Mouse (Mus musculus) heart, embryonic 12.5 days (tissue): ENCODE data around the gene Tfr2. TPM values are rescaled to one million over a fixed set of nuclear protein-coding genes. Genes with fewer than 3 reads are reported as not detected.

Source experiments
- ATAC-seq: fragments of 200-750 bp; cut with Nextera tagmentation; 2 replicates; pipeline ENCODE4 v1.8.0; 2017; ENCODE audit warnings: moderate TSS enrichment, moderate library complexity; ENCODE audit not compliant: insufficient number of reproducible peaks, low FRiP score
- H3K27ac ChIP-seq: fragments of 300-500 bp; sonication (generic); 2 replicates; pipeline ENCODE4 v1.5.1; 2016; ENCODE audit warnings: mild to moderate bottlenecking, moderate library complexity; ENCODE audit not compliant: poor library complexity, severe bottlenecking
- H3K27me3 ChIP-seq: fragments of 300-500 bp; sonication (generic); replicated peaks from 2 replicates; pipeline ENCODE4 v1.6.1; 2016; ENCODE audit warnings: mild to moderate bottlenecking, moderate library complexity
- H3K36me3 ChIP-seq: fragments of 300-500 bp; sonication (generic); 2 replicates; pipeline ENCODE4 v1.6.1; 2016; ENCODE audit warnings: mild to moderate bottlenecking, moderate library complexity
- H3K4me1 ChIP-seq: fragments of 300-500 bp; sonication (generic); replicated peaks from 2 replicates; pipeline ENCODE4 v1.6.1; 2016; ENCODE audit warnings: mild to moderate bottlenecking
- H3K4me2 ChIP-seq: fragments of 300-500 bp; sonication (generic); 2 replicates; pipeline ENCODE4 v1.6.1; 2016; ENCODE audit warnings: mild to moderate bottlenecking, moderate library complexity
- H3K4me3 ChIP-seq: fragments of 300-500 bp; sonication (generic); 2 replicates; pipeline ENCODE4 v1.5.1; 2016; ENCODE audit warnings: mild to moderate bottlenecking
- H3K9ac ChIP-seq: fragments of 300-500 bp; sonication (generic); 2 replicates; pipeline ENCODE4 v1.6.1; 2016; ENCODE audit warnings: mild to moderate bottlenecking, moderate library complexity
- H3K9me3 ChIP-seq: fragments of 300-500 bp; sonication (generic); replicated peaks from 2 replicates; pipeline ENCODE4 v1.6.1; 2016; ENCODE audit warnings: mild to moderate bottlenecking, moderate library complexity
- WGBS: fragments of 180-500 bp; shearing (Covaris S2); methylation state at CpG from one replicate; pipeline ENCODE4 v1.1.7; 2016; 5-methylcytosine and 5-hydroxymethylcytosine counted together
- polyA plus RNA-seq: library from polyadenylated mRNA; unstranded; fragments of >200 nt; fragmentation: Nextera tagmentation; extraction: Ambion mirVana; gene quantifications from 2 replicates; pipeline ENCODE4 v1.2.1, GENCODE M21; 2016

Gene Tfr2
- polyA plus RNA-seq, 1 experiment from 2014 or later: 1.9 TPM

- 51% methylated on average over 10 of the region's 10 CpGs for WGBS
- no peaks in the 10 kb centered on the region for H3K4me1 ChIP-seq
Observed at GRCm38 (mm10) chr5:137562965-137563364, 6.7 kb upstream of the Tfr2 start.

GRCm38 (mm10) chr5:137565744-137566143 lies 3.9 kb upstream of the Tfr2 start:
- H3K4me3 ChIP-seq: no peak overlapping the region
- peaks cover 4% of the 10 kb centered on the region; the same call in 1 of the 2 replicates for H3K4me1 ChIP-seq
- no peaks in the 10 kb centered on the region for H3K36me3 ChIP-seq
- no peak overlapping the region for H3K4me2 ChIP-seq
- 73% methylated on average over 6 of the region's 6 CpGs for WGBS
- no peak overlapping the region for H3K9ac ChIP-seq
- ATAC-seq: no peak
- no peak overlapping the region for H3K27ac ChIP-seq
- H3K27me3 ChIP-seq: peaks cover 26% of the 10 kb centered on the region
- H3K9me3 ChIP-seq: 0 out of 2 replicates have a peak, but pooled peaks cover 3% of the 10 kb centered on the region

More at GRCm38 (mm10) chr5:137562965-137563364, 6.7 kb upstream of the Tfr2 start:
- peaks cover 16% of the 10 kb centered on the region for H3K27me3 ChIP-seq
- H3K4me3 ChIP-seq: no peak overlapping the region
- H3K9me3 ChIP-seq: no peaks in the 10 kb centered on the region
- no peaks in the 10 kb centered on the region for H3K36me3 ChIP-seq
- no peak overlapping the region for H3K9ac ChIP-seq
- H3K27ac ChIP-seq: no peak overlapping the region
- no peak for ATAC-seq
- no peak overlapping the region for H3K4me2 ChIP-seq

DNA sequence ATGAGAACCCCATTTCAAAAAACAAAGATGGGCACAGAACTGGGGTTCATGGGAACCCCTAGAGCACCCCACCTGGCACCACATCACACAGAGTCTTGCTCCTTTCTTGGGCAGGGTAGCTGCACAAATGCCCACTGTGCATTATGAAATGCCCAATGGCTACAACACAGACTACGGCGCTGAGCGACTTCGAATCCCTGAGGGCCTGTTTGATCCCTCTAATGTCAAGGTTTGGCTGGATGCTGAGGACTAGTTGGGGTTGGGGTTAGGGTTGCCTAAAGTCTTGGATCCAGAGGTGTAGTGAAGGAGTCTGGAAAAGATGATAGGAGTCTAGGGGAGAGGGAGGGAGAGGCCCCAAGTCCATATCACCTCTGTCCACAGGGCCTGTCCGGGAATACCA lies 3.2 kb upstream of the Tfr2 start:
- ATAC-seq: no peak
- H3K4me1 ChIP-seq: peaks cover 4% of the 10 kb centered on the region; the same call in 1 of the 2 replicates
- H3K4me3 ChIP-seq: no peak overlapping the region
- no peak overlapping the region for H3K27ac ChIP-seq
- H3K27me3 ChIP-seq: peaks cover 25% of the 10 kb centered on the region
- WGBS: 90% methylated on average over 5 of the region's 5 CpGs
- no peaks in the 10 kb centered on the region for H3K36me3 ChIP-seq
- no peak overlapping the region for H3K9ac ChIP-seq
- H3K9me3 ChIP-seq: 0 out of 2 replicates have a peak, but pooled peaks cover 3% of the 10 kb centered on the region
- no peak overlapping the region for H3K4me2 ChIP-seq

DNA sequence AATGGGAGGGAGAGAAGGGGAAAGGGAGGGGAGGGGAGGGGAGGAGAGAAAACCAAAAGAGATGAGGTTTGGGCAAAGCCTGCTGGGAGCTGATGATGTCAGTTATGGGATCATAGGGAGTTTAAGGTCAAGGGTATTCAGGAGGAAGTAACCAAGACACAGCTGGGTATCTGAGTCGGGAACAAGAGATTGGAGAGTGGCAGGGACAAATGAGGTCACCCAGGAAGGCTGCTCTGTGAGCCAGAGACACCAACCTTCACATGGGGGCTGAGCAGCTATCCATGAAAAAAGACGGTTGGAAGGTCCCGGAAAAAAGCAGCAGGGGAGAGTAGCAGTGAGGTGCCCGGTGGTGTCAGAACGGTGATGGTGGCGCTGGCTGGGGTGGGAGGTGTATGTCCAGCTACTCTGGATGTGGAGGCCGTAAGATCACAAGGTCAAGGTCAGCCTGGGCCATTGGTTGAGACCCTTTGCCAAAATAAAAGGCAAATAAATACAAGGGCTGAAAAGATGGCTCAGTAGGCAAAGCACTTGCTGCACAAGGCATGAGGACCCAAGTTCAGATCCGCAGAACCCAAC lies 1.3 kb upstream of the Tfr2 start:
- Histone ChIP-seq H3K4me3 (no peak overlapping the region), H3K36me3 (no peaks in the 10 kb centered on the region), H3K27ac (no peak overlapping the region), H3K9ac (no peak overlapping the region), H3K27me3 (peaks cover 28% of the 10 kb centered on the region), H3K4me1 (peaks cover 4% of the 10 kb centered on the region; the same call in 1 of the 2 replicates), H3K9me3 (0 out of 2 replicates have a peak, but pooled peaks cover 3% of the 10 kb centered on the region), H3K4me2 (no peak overlapping the region)
- ATAC-seq: no peak
- WGBS: 77% methylated on average over 8 of the region's 8 CpGs

- no peak overlapping the region for H3K4me2 ChIP-seq
- no peak overlapping the region for H3K4me3 ChIP-seq
- H3K27me3 ChIP-seq: peaks cover 34% of the 10 kb centered on the region
- no peak for ATAC-seq
- 0 out of 2 replicates have a peak, but pooled peaks cover 3% of the 10 kb centered on the region for H3K9me3 ChIP-seq
- no peak overlapping the region for H3K9ac ChIP-seq
- 65% methylated on average over 12 of the region's 12 CpGs for WGBS
- peaks cover 6% of the 10 kb centered on the region for H3K4me1 ChIP-seq
- H3K36me3 ChIP-seq: no peaks in the 10 kb centered on the region
- H3K27ac ChIP-seq: no peak overlapping the region
Observed at GRCm38 (mm10) chr5:137569031-137569430, 609 bp upstream of the Tfr2 start.

DNA sequence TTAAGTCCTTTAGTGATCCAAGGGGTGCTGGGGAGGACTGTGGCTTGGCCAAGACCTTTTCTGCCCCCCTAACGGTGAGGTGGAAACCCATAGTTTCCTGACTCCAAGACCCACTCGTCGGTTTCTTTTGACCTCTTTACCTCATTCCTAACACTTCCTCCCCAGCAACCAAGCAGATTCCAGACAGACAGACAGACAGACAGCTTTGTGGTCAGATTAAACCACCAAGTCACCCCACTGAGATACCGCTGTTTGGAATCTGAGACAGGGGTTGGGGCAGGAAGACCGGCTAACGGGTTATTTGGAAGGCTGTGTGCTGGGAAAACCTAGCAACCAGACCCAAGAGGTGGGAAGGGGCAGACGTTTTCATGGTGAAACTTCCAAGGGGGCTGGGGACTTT lies 541 bp downstream of the Tfr2 start:
- H3K27me3 ChIP-seq: peaks cover 45% of the 10 kb centered on the region
- peak overlapping the region; percentile 43 for H3K4me2 ChIP-seq
- H3K9ac ChIP-seq: no peak overlapping the region
- WGBS: 36% methylated on average over 7 of the region's 7 CpGs
- H3K9me3 ChIP-seq: 0 out of 2 replicates have a peak, but pooled peaks cover 3% of the 10 kb centered on the region
- H3K4me1 ChIP-seq: peaks cover 14% of the 10 kb centered on the region
- no peak overlapping the region for H3K27ac ChIP-seq
- H3K4me3 ChIP-seq: no peak overlapping the region
- ATAC-seq: no peak
- H3K36me3 ChIP-seq: no peaks in the 10 kb centered on the region

GRCm38 (mm10) chr5:137570691-137571586 lies 1.3 kb downstream of the Tfr2 start:
- Histone ChIP-seq H3K9ac (no peak overlapping the region), H3K4me3 (no peak overlapping the region; the same call in 1 of the 2 replicates), H3K27ac (no peak overlapping the region), H3K27me3 (peaks cover 45% of the 10 kb centered on the region), H3K4me2 (peak overlapping the region; percentile 43; the same call in 1 of the 2 replicates), H3K4me1 (peaks cover 14% of the 10 kb centered on the region), H3K9me3 (0 out of 2 replicates have a peak, but pooled peaks cover 3% of the 10 kb centered on the region), H3K36me3 (no peaks in the 10 kb centered on the region)
- 70% methylated on average over 17 of the region's 17 CpGs for WGBS
- ATAC-seq: peak; percentile 73

DNA sequence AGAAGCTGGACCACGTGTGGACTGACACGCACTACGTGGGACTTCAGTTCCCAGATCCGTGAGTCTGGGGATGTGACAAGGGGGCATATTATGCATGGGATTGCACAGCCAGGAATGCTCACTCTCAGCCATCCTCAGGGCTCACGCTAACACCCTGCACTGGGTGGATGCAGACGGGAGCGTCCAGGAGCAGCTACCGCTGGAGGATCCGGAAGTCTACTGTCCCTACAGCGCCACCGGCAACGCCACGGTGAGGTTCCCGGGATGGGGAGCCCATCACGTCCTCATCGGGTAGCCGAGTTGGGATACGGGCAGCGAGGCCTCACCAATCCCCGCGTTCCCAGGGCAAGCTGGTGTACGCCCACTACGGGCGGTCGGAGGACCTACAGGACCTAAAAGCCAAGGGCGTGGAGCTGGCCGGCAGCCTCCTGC lies 4.8 kb downstream of the Tfr2 start:
- Histone ChIP-seq H3K4me1 (peaks cover 12% of the 10 kb centered on the region), H3K9me3 (no peaks in the 10 kb centered on the region), H3K27me3 (peaks cover 41% of the 10 kb centered on the region), H3K4me2 (peak overlapping the region; percentile 64), H3K27ac (no peak overlapping the region), H3K4me3 (peak overlapping the region; percentile 34), H3K36me3 (no peaks in the 10 kb centered on the region), H3K9ac (0 out of 2 replicates have a peak overlapping the region, but pooled peaks have one; percentile 8)
- WGBS: 11% methylated on average over 27 of the region's 27 CpGs
- ATAC-seq: no peak

GRCm38 (mm10) chr5:137580246-137580645 lies 10.6 kb downstream of the Tfr2 start:
- Histone ChIP-seq H3K9me3 (no peaks in the 10 kb centered on the region), H3K9ac (no peak overlapping the region), H3K27me3 (peaks cover 51% of the 10 kb centered on the region), H3K27ac (no peak overlapping the region), H3K36me3 (no peaks in the 10 kb centered on the region), H3K4me3 (no peak overlapping the region), H3K4me1 (peaks cover 11% of the 10 kb centered on the region; the same call in 1 of the 2 replicates), H3K4me2 (no peak overlapping the region)
- WGBS: 76% methylated on average over 6 of the region's 6 CpGs
- ATAC-seq: no peak

GRCm38 (mm10) chr5:137582702-137583101 lies 13.1 kb downstream of the Tfr2 start:
- Histone ChIP-seq H3K4me3 (no peak overlapping the region), H3K36me3 (no peaks in the 10 kb centered on the region), H3K4me1 (peaks cover 11% of the 10 kb centered on the region; the same call in 1 of the 2 replicates)

More at GRCm38 (mm10) chr5:137582702-137583101, 13.1 kb downstream of the Tfr2 start:
- H3K27me3 ChIP-seq: peaks cover 39% of the 10 kb centered on the region
- H3K4me2 ChIP-seq: 0 out of 2 replicates have a peak overlapping the region, but pooled peaks have one; percentile 71
- H3K9me3 ChIP-seq: 0 out of 2 replicates have a peak, but pooled peaks cover 4% of the 10 kb centered on the region
- WGBS: 19% methylated on average over 8 of the region's 8 CpGs
- no peak for ATAC-seq
- no peak overlapping the region for H3K9ac ChIP-seq
- H3K27ac ChIP-seq: no peak overlapping the region
